Mouse (Mus musculus) G1E (cell line): ENCODE results near the gene H2afx. TPM values are rescaled to one million over a fixed set of nuclear protein-coding genes. Genes with fewer than 3 reads are reported as not detected.

Experiments
- ATAC-seq: 2 replicates; pipeline ENCODE4 v1.8.0; 2016; ENCODE audit warnings: mild to moderate bottlenecking; ENCODE audit not compliant: insufficient number of reproducible peaks, poor library complexity, low FRiP score, severe bottlenecking; ENCODE audit errors: extremely low read depth
- DNase-seq: peaks from one replicate; pipeline ENCODE4 v3.0.0; 2012; ENCODE audit warnings: low spot score
- H3K27me3 ChIP-seq: 2 replicates; pipeline ENCODE4 v1.6.1; 2012; ENCODE audit warnings: mild to moderate bottlenecking, low read length, inconsistent platforms; ENCODE audit not compliant: insufficient read depth
- H3K36me3 ChIP-seq: replicated peaks from 2 replicates; pipeline ENCODE3; 2012; ENCODE audit warnings: mild to moderate bottlenecking, inconsistent platforms
- H3K4me1 ChIP-seq: 2 replicates; pipeline ENCODE4 v1.6.1; 2012; ENCODE audit warnings: low read depth, low read length, inconsistent platforms, mixed read lengths; ENCODE audit not compliant: insufficient read depth
- H3K4me3 ChIP-seq: 2 replicates; pipeline ENCODE4 v1.5.1; 2012; ENCODE audit warnings: low read depth, mild to moderate bottlenecking, inconsistent platforms, low read length, moderate library complexity, mixed read lengths
- H3K9me3 ChIP-seq: replicated peaks from 2 replicates; pipeline ENCODE4 v1.6.1; 2012; ENCODE audit warnings: inconsistent platforms
- CTCF ChIP-seq: IDR thresholded peaks from 2 replicates; pipeline ENCODE4 v1.5.1; 2012; ENCODE audit warnings: low read depth, low read length, inconsistent platforms, mixed read lengths
- GATA1 ChIP-seq: IDR thresholded peaks from 2 replicates; pipeline ENCODE4 v1.6.1; 2012; ENCODE audit warnings: borderline replicate concordance, low read length, inconsistent platforms, mixed read lengths
- GATA2 ChIP-seq: IDR thresholded peaks from 2 replicates; pipeline ENCODE4 v1.6.1; 2012; ENCODE audit warnings: low read depth, low read length, inconsistent platforms, borderline replicate concordance
- POLR2AphosphoS5 ChIP-seq: IDR thresholded peaks from 2 replicates; pipeline ENCODE4 v1.6.1; 2012; ENCODE audit warnings: low read depth, low read length, inconsistent platforms; ENCODE audit not compliant: insufficient replicate concordance
- TAL1 ChIP-seq: conservative IDR thresholded peaks from 2 replicates; pipeline ENCODE4 v1.6.1; 2012; ENCODE audit warnings: low read depth, low read length, inconsistent platforms, mixed read lengths
- polyA plus RNA-seq: library from polyadenylated mRNA; stranded (reverse); fragments of >175 nt; gene quantifications from 2 replicates; pipeline ENCODE4 v1.2.3, GENCODE M21; 2012
- total RNA-seq, 2 experiments: library from RNA; stranded (forward) in 1 of 2; stranded (reverse) in 1 of 2; fragments of 200-1000 nt in 1 of 2; fragments of >200 nt in 1 of 2; fragmentation: Nextera tagmentation in 1 of 2; gene quantifications; 2 replicates each; pipeline ENCODE4 v1.2.3; 2014 to 2017

The H2afx gene
- total and polyA plus RNA-seq, 3 experiments = 227 to 762 (median 240) TPM

DNA sequence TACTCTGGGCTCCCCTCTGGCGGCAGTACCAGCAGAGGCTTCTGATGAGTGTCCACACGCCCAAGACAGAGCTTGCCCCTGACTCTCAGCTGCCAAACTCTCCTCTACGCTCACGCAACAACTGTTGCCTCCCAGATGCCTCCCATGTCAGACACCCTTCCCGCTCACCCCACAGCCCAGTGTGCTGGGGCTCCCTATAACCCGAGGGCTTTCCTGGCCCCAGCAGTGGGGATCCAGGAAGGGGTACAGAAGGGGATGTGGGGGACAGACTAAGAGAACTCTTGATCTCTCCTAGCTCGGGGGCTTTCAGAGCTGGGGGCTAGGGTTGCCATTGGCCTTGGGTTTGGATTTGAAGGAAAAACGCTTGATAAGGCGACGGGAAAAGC lies 23.8 kb upstream of the H2afx start:
- no peak for TF ChIP-seq GATA1
- Histone ChIP-seq H3K36me3 (peaks cover 59% of the 10 kb centered on the region), H3K27me3 (no peaks in the 10 kb centered on the region), H3K4me1 (peaks cover 12% of the 10 kb centered on the region), H3K4me3 (no peak overlapping the region), H3K9me3 (no peaks in the 10 kb centered on the region)
- ATAC-seq (no peak), DNase-seq (no peak)

DNA sequence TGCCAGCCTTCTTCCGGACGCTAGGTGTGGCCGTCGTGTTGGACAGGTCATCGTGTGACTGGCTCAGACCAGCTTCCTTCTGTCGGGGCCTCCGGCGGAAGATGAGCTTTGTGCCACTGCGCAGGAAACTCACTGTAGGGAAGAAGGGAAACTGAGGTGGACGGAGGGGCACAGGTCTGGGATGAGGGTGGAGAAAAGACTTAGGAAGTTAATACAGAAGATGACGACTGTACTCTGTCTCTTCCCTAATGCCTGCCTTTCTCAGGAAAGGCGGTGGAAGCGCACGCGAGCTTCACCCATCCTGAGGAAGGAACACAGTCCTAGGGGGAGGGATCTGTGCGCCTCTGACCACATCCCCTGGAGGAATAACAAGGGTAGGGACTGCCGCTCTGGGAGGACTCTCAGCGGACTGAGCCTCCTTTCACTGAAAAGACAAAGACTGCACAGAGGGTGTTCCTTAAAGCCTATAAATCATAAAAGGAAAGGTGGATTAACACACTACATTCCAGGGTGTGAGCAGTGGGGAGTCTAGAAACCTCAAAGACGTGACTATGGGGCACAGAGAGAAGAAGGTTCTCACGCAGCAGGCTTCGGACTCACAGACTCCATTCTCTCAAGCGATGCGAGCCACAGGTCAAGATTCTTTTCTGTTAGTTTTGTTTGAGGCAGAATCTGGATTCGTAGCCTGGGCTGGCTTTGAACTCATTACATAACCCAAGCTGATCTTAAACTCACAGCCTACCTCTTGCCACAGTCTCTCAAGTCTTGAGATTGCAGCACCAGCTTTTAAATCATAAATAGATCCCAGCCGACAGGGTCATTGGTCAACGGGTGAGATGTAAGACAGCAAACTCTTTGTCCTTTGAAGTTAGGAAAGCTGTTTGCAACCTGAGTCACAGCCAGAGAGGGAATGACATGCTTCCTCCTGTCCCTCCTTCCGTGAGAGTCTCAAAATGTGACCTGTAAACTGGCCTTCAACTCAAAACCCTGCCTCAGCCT lies 23.1 kb upstream of the H2afx start:
- Histone ChIP-seq H3K36me3 (peaks cover 66% of the 10 kb centered on the region), H3K4me1 (peaks cover 6% of the 10 kb centered on the region), H3K27me3 (no peaks in the 10 kb centered on the region), H3K4me3 (no peak overlapping the region), H3K9me3 (no peaks in the 10 kb centered on the region)
- DNase-seq (no peak), ATAC-seq (no peak)
- TF ChIP-seq GATA2 (no peak), POLR2AphosphoS5 (no peak), TAL1 (no peak), CTCF (no peak), GATA1 (no peak)

DNA sequence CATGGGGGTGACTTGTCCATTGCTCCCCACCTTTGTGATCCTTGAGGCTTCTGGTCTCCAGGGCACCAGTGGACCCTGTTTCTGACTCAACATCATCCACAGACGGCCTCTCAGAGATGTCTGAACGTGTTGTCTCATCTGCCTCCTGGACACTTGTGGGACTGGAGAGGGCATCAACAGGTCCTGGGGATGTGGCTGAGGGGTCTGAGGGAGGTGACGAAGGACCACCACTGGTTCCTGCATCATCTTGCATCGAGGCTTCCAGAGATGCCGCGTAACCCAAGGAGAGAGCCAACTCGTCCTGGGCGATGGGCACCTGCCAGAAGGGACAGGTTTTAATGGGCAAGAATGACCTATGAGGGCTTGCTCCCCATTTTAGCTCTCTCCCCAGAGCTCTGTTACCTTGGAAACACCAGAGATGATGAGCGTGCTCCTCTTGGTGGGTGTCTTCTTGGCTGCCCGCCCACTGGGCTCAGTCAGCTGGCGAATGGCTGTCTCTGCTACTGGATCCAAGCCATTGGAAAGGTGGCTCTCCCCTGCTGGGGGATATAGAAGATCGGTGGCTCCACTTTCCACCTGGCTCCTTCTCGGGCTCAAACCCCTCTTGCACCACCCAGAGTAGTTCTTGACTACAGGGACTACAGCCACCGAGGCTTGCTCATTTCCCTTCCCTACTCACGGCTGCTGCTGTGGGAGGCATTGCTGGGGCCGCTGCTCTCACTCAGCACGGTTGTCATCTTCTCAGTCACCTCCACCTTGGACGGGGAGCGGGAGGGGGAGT lies 20.8 kb upstream of the H2afx start:
- no peak for ATAC-seq

DNA sequence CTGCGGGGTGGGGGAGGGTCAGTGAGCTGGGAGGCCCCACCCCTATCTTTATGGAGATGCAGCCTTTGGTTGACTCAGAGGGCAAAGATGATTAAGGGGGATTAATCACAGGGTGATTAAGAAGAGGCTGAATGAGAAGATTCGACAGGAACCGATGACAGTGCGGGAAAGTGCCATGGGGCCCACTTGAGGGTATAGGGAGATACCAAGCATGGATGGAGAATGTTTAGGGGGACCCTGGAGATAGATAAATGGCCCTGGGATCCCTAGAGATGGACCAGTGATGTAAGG lies 20.3 kb upstream of the H2afx start:
- ATAC-seq (no peak), DNase-seq (no peak)
- Histone ChIP-seq H3K4me1 (peaks cover 24% of the 10 kb centered on the region), H3K27me3 (no peaks in the 10 kb centered on the region), H3K36me3 (peaks cover 80% of the 10 kb centered on the region), H3K9me3 (no peaks in the 10 kb centered on the region), H3K4me3 (no peak overlapping the region)
- TF ChIP-seq CTCF (no peak), TAL1 (no peak), GATA2 (no peak), GATA1 (no peak), POLR2AphosphoS5 (no peak)

More for the DNA sequence above, 20.8 kb upstream of the H2afx start:
- H3K4me3 ChIP-seq = no peak overlapping the region
- H3K36me3 ChIP-seq = peaks cover 80% of the 10 kb centered on the region
- no peaks in the 10 kb centered on the region for H3K9me3 ChIP-seq
- DNase-seq = no peak
- peaks cover 18% of the 10 kb centered on the region for H3K4me1 ChIP-seq
- TF ChIP-seq POLR2AphosphoS5 (no peak), GATA2 (no peak), GATA1 (no peak), TAL1 (no peak), CTCF (no peak)
- no peaks in the 10 kb centered on the region for H3K27me3 ChIP-seq

DNA sequence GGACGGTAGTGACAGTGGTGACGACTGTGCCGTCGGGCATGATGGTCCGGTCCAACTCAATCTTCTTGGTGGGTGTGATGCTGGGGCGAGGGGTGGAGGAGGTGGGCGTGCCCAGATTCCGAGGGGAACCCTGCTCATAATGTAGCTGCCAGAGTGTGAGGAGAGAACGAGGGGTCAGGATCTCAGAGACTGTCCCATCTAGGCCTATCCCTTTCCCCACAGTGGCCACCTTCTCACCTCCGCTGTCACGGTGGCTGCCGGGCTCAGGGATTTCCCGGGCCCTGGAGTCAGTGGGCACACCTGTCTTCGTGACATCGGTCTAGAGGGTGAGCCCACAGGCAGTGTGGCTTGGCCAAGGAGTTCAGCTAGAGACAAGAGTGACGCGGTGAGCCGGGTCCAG lies 19.6 kb upstream of the H2afx start:
- H3K4me1 ChIP-seq = peaks cover 29% of the 10 kb centered on the region
- H3K36me3 ChIP-seq = peaks cover 76% of the 10 kb centered on the region
- no peak for TF ChIP-seq GATA1
- no peak for TF ChIP-seq POLR2AphosphoS5
- no peak overlapping the region for H3K4me3 ChIP-seq
- DNase-seq (no peak), ATAC-seq (no peak)
- H3K27me3 ChIP-seq = no peaks in the 10 kb centered on the region
- no peaks in the 10 kb centered on the region for H3K9me3 ChIP-seq

DNA sequence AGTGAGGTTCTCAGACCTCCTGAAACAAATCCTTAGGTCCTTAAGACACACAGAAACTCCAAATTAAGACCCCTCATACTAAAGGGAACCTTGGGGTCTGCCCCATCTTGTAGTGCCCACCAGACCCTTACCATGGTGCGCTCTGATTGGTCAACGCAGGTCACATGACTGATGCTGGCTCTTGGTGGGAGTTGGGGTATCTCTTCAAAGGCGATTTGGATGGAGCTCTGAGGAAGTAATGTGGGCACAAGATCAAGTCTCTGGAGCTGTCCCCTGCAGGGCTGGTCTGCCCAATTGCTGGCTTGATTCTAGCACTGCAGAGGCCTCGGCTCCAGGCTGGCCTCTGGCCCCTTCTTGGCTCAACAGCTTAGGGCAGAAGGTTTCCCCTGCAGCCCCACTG lies 17.0 kb upstream of the H2afx start:
- DNase-seq (no peak), ATAC-seq (no peak)
- H3K4me1 ChIP-seq = peaks cover 43% of the 10 kb centered on the region
- H3K4me3 ChIP-seq = no peak overlapping the region
- no peak for TF ChIP-seq TAL1
- TF ChIP-seq GATA1 = no peak
- TF ChIP-seq GATA2 = no peak
- TF ChIP-seq CTCF = no peak
- no peak for TF ChIP-seq POLR2AphosphoS5
- H3K9me3 ChIP-seq = no peaks in the 10 kb centered on the region
- peaks cover 54% of the 10 kb centered on the region for H3K36me3 ChIP-seq
- H3K27me3 ChIP-seq = no peaks in the 10 kb centered on the region
